Mouse (Mus musculus) kidney, embryonic 15.5 days (tissue): ENCODE data around the gene Jph2. TPM values are rescaled to one million over a fixed set of nuclear protein-coding genes. Genes with fewer than 3 reads are reported as not detected.
A peak's percentile ranks its signal among the peaks of the same experiment; 100 is the strongest.

Experiments
- ATAC-seq: fragments of 200-750 bp; cut with Nextera tagmentation; replicated peaks from 2 replicates; pipeline ENCODE4 v1.8.0; 2017; ENCODE audit warnings: moderate TSS enrichment; ENCODE audit not compliant: low FRiP score
- H3K27ac ChIP-seq: fragments of 300-500 bp; sonication (generic); 2 replicates; pipeline ENCODE4 v1.5.1; 2015; ENCODE audit warnings: mild to moderate bottlenecking, inconsistent platforms
- H3K27me3 ChIP-seq: fragments of 300-500 bp; sonication (generic); 2 replicates; pipeline ENCODE4 v1.6.1; 2015; ENCODE audit warnings: inconsistent platforms
- H3K36me3 ChIP-seq: fragments of 300-500 bp; sonication (generic); 2 replicates; pipeline ENCODE4 v1.6.1; 2015; ENCODE audit warnings: inconsistent platforms
- H3K4me1 ChIP-seq: fragments of 300-500 bp; sonication (generic); 2 replicates; pipeline ENCODE4 v1.6.1; 2015; ENCODE audit warnings: inconsistent platforms
- H3K4me2 ChIP-seq: fragments of 300-500 bp; sonication (generic); 2 replicates; pipeline ENCODE4 v1.6.1; 2015; ENCODE audit warnings: moderate library complexity, mild to moderate bottlenecking, inconsistent platforms
- H3K4me3 ChIP-seq: fragments of 300-500 bp; sonication (generic); replicated peaks from 2 replicates; pipeline ENCODE4 v1.5.1; 2015; ENCODE audit warnings: mild to moderate bottlenecking, inconsistent platforms
- H3K9ac ChIP-seq: fragments of 300-500 bp; sonication (generic); 2 replicates; pipeline ENCODE4 v1.6.1; 2015; ENCODE audit warnings: mild to moderate bottlenecking, inconsistent platforms
- H3K9me3 ChIP-seq: fragments of 300-500 bp; sonication (generic); replicated peaks from 2 replicates; pipeline ENCODE4 v1.6.1; 2016; ENCODE audit warnings: inconsistent platforms
- WGBS: fragments of 180-500 bp; shearing (Covaris S2); methylation state at CpG from one replicate; pipeline ENCODE4 v1.1.7; 2015; ENCODE audit warnings: mixed read lengths; 5-methylcytosine and 5-hydroxymethylcytosine counted together
- polyA plus RNA-seq: library from polyadenylated mRNA; unstranded; fragments of >200 nt; fragmentation: Nextera tagmentation; extraction: Ambion mirVana; gene quantifications from 2 replicates; pipeline ENCODE4 v1.2.1, GENCODE M21; 2015

Gene Jph2
- polyA plus RNA-seq, 1 experiment from 2014 or later = 4.2 TPM

- H3K4me3 ChIP-seq = no peak overlapping the region
- no peak overlapping the region for H3K9ac ChIP-seq
- peaks cover 33% of the 10 kb centered on the region for H3K27me3 ChIP-seq
- H3K9me3 ChIP-seq = no peaks in the 10 kb centered on the region; the same call in 1 of the 2 replicates
- 82% methylated on average over 5 of the region's 5 CpGs for WGBS
- H3K4me2 ChIP-seq = no peak overlapping the region
- no peak for ATAC-seq
- no peak overlapping the region for H3K27ac ChIP-seq
- H3K36me3 ChIP-seq = no peaks in the 10 kb centered on the region
- H3K4me1 ChIP-seq = no peaks in the 10 kb centered on the region
Observed at GRCm38 (mm10) chr2:163379366-163379765, 18.4 kb downstream of the Jph2 start.

GRCm38 (mm10) chr2:163376082-163376481, 21.7 kb downstream of the Jph2 start:
- H3K27ac ChIP-seq = no peak overlapping the region
- no peak for ATAC-seq
- H3K4me1 ChIP-seq = no peaks in the 10 kb centered on the region
- H3K9me3 ChIP-seq = no peaks in the 10 kb centered on the region; the same call in 1 of the 2 replicates
- H3K27me3 ChIP-seq = peaks cover 37% of the 10 kb centered on the region
- WGBS = 45% methylated on average over 33 of the region's 33 CpGs
- H3K4me2 ChIP-seq = peak overlapping the region; percentile 9; the same call in 1 of the 2 replicates
- no peak overlapping the region for H3K9ac ChIP-seq
- no peak overlapping the region for H3K4me3 ChIP-seq
- H3K36me3 ChIP-seq = no peaks in the 10 kb centered on the region

- peaks cover 4% of the 10 kb centered on the region; the same call in 1 of the 2 replicates for H3K4me1 ChIP-seq
- H3K27me3 ChIP-seq = peaks cover 37% of the 10 kb centered on the region
- ATAC-seq = no peak
- H3K4me2 ChIP-seq = 0 out of 2 replicates have a peak overlapping the region, but pooled peaks have one; percentile 9
- H3K4me3 ChIP-seq = no peak overlapping the region
- H3K9me3 ChIP-seq = no peaks in the 10 kb centered on the region; the same call in 1 of the 2 replicates
- no peak overlapping the region for H3K9ac ChIP-seq
- 44% methylated on average over 35 of the region's 35 CpGs for WGBS
- no peak overlapping the region for H3K27ac ChIP-seq
- H3K36me3 ChIP-seq = no peaks in the 10 kb centered on the region
Observed at GRCm38 (mm10) chr2:163375468-163375867, 22.3 kb downstream of the Jph2 start.

- Histone ChIP-seq H3K4me1 (peaks cover 15% of the 10 kb centered on the region), H3K27ac (no peak overlapping the region), H3K4me2 (no peak overlapping the region), H3K27me3 (peaks cover 33% of the 10 kb centered on the region), H3K4me3 (no peak overlapping the region), H3K9ac (no peak overlapping the region), H3K36me3 (no peaks in the 10 kb centered on the region), H3K9me3 (no peaks in the 10 kb centered on the region; the same call in 1 of the 2 replicates)
- ATAC-seq = no peak
- 92% methylated on average over 1 of the region's 1 CpGs for WGBS
Observed at GRCm38 (mm10) chr2:163372627-163373026, 25.2 kb downstream of the Jph2 start.

- Histone ChIP-seq H3K9me3 (no peaks in the 10 kb centered on the region), H3K36me3 (no peaks in the 10 kb centered on the region), H3K4me3 (no peak overlapping the region), H3K4me1 (peaks cover 19% of the 10 kb centered on the region), H3K27me3 (peaks cover 12% of the 10 kb centered on the region), H3K27ac (peak overlapping the region; percentile 79), H3K9ac (no peak overlapping the region), H3K4me2 (no peak overlapping the region)
- WGBS = 33% methylated on average over 4 of the region's 4 CpGs
- no peak for ATAC-seq
Observed at GRCm38 (mm10) chr2:163370175-163370574, 27.6 kb downstream of the Jph2 start.

- ATAC-seq = no peak
- peaks cover 24% of the 10 kb centered on the region for H3K4me1 ChIP-seq
- WGBS = 54% methylated on average over 18 of the region's 18 CpGs
- H3K9ac ChIP-seq = no peak overlapping the region
- H3K27me3 ChIP-seq = no peaks in the 10 kb centered on the region
- no peak overlapping the region for H3K4me2 ChIP-seq
- no peaks in the 10 kb centered on the region for H3K36me3 ChIP-seq
- peak overlapping the region; percentile 75 for H3K27ac ChIP-seq
- no peak overlapping the region for H3K4me3 ChIP-seq
- H3K9me3 ChIP-seq = no peaks in the 10 kb centered on the region
Observed at GRCm38 (mm10) chr2:163364785-163365541, 32.8 kb downstream of the Jph2 start.

- no peaks in the 10 kb centered on the region for H3K9me3 ChIP-seq
- H3K4me2 ChIP-seq = no peak overlapping the region
- no peak overlapping the region for H3K4me3 ChIP-seq
- H3K9ac ChIP-seq = no peak overlapping the region
- H3K4me1 ChIP-seq = peaks cover 18% of the 10 kb centered on the region
- no peaks in the 10 kb centered on the region for H3K27me3 ChIP-seq
- ATAC-seq = no peak
- no peaks in the 10 kb centered on the region for H3K36me3 ChIP-seq
- 74% methylated on average over 12 of the region's 12 CpGs for WGBS
- H3K27ac ChIP-seq = no peak overlapping the region
Observed at GRCm38 (mm10) chr2:163362940-163363921, 34.6 kb downstream of the Jph2 start.

- Histone ChIP-seq H3K27ac (no peak overlapping the region), H3K9ac (no peak overlapping the region), H3K4me1 (peaks cover 18% of the 10 kb centered on the region), H3K4me2 (no peak overlapping the region), H3K9me3 (no peaks in the 10 kb centered on the region), H3K4me3 (no peak overlapping the region), H3K36me3 (no peaks in the 10 kb centered on the region), H3K27me3 (no peaks in the 10 kb centered on the region)
- 74% methylated on average over 16 of the region's 16 CpGs for WGBS
- no peak for ATAC-seq
Observed at GRCm38 (mm10) chr2:163360858-163361623, 36.8 kb downstream of the Jph2 start.

- Histone ChIP-seq H3K36me3 (no peaks in the 10 kb centered on the region), H3K9ac (no peak overlapping the region), H3K4me3 (no peak overlapping the region), H3K4me1 (peaks cover 7% of the 10 kb centered on the region; the same call in 1 of the 2 replicates), H3K4me2 (no peak overlapping the region), H3K27me3 (no peaks in the 10 kb centered on the region), H3K9me3 (no peaks in the 10 kb centered on the region), H3K27ac (no peak overlapping the region)
- 85% methylated on average over 2 of the region's 2 CpGs for WGBS
- ATAC-seq = no peak
Observed at GRCm38 (mm10) chr2:163359253-163359652, 38.5 kb downstream of the Jph2 start.

GRCm38 (mm10) chr2:163358662-163359061, 39.1 kb downstream of the Jph2 start:
- WGBS = 59% methylated on average over 5 of the region's 5 CpGs
- no peak overlapping the region for H3K9ac ChIP-seq
- H3K9me3 ChIP-seq = no peaks in the 10 kb centered on the region
- no peak overlapping the region for H3K4me2 ChIP-seq
- no peaks in the 10 kb centered on the region for H3K27me3 ChIP-seq
- no peaks in the 10 kb centered on the region for H3K36me3 ChIP-seq
- no peak overlapping the region for H3K27ac ChIP-seq
- H3K4me3 ChIP-seq = no peak overlapping the region
- ATAC-seq = no peak
- H3K4me1 ChIP-seq = peaks cover 5% of the 10 kb centered on the region; the same call in 1 of the 2 replicates

- peak; percentile 63; the same call in 1 of the 2 replicates for ATAC-seq
- Histone ChIP-seq H3K36me3 (no peaks in the 10 kb centered on the region), H3K9me3 (no peaks in the 10 kb centered on the region), H3K9ac (no peak overlapping the region), H3K4me3 (no peak overlapping the region), H3K27ac (no peak overlapping the region), H3K4me2 (no peak overlapping the region), H3K4me1 (peaks cover 4% of the 10 kb centered on the region; the same call in 1 of the 2 replicates), H3K27me3 (no peaks in the 10 kb centered on the region)
- 82% methylated on average over 12 of the region's 12 CpGs for WGBS
Observed at GRCm38 (mm10) chr2:163356113-163356840, 41.5 kb downstream of the Jph2 start.
